Mouse (Mus musculus) myocyte (in vitro differentiated cells): ENCODE results near the gene Mrpl16.

Experiments
- E2F4 ChIP-seq: IDR thresholded peaks from one replicate; pipeline ENCODE4 v1.6.1; 2011; ENCODE audit warnings: mild to moderate bottlenecking, control low read depth, moderate library complexity; ENCODE audit not compliant: insufficient read depth
- MAX ChIP-seq: IDR thresholded peaks from one replicate; pipeline ENCODE4 v1.6.1; 2011; ENCODE audit warnings: low read depth, mild to moderate bottlenecking, control low read depth
- MYOG ChIP-seq, 3 experiments: IDR thresholded peaks; one replicate each; pipeline ENCODE4 v1.6.1; 2011; ENCODE audit warnings: control low read depth in 2 of 3, low read depth in 2 of 3, mild to moderate bottlenecking in 2 of 3; ENCODE audit not compliant: insufficient read length in 2 of 3, control insufficient read depth in 1 of 3, insufficient read depth in 1 of 3
- POLR2A ChIP-seq: IDR thresholded peaks from one replicate; pipeline ENCODE4 v1.6.1; 2011; ENCODE audit warnings: low read depth, mild to moderate bottlenecking, control low read depth, moderate library complexity; ENCODE audit not compliant: insufficient read length
- USF1 ChIP-seq: IDR thresholded peaks from one replicate; pipeline ENCODE4 v1.6.1; 2011; ENCODE audit warnings: low read depth, mild to moderate bottlenecking, control low read depth, moderate library complexity

- no peak for TF ChIP-seq POLR2A
- no peak for TF ChIP-seq USF1
- TF ChIP-seq MAX = no peak
- no peak for TF ChIP-seq MYOG (IDR thresholded peaks at IDR 0.05; ENCODE audit: control insufficient read depth in 1 of 3, insufficient read depth in 1 of 3, insufficient read length in 2 of 3, low read depth in 2 of 3)
- TF ChIP-seq E2F4 = no peak
Measured at GRCm38 (mm10) chr19:11768163-11768562, 2.0 kb upstream of the Mrpl16 start.
